Mouse (Mus musculus) liver, embryonic 14.5 days (tissue): Measurements from ENCODE around the gene Riok1.
A peak's percentile ranks its signal among the peaks of the same experiment; 100 is the strongest.

Experiments
- CTCF ChIP-seq: IDR thresholded peaks from 2 replicates; pipeline ENCODE4 v1.5.1; 2016; ENCODE audit warnings: antibody characterized with exemption, low read depth, control low read depth
- EP300 ChIP-seq: IDR thresholded peaks from 2 replicates; pipeline ENCODE4 v1.6.1; 2016; ENCODE audit warnings: antibody characterized with exemption, low read depth

GRCm38 (mm10) chr13:38064854-38065663 is 28.3 kb downstream of the Riok1 start:
- TF ChIP-seq CTCF: peak; percentile 78
- TF ChIP-seq EP300: no peak
